Mouse (Mus musculus) kidney, postnatal 36 days (tissue): ENCODE data around the gene Wap.
"Not testable (repeated sequence)": the region's sequence is repeated elsewhere in the genome, so short reads cannot be mapped to it uniquely, and the experiment has no call there.

Experiments used
- DNase-seq, 2 experiments: peaks; one replicate each; pipeline ENCODE4 v3.0.0; 2021 to 2022; ENCODE audit warnings: mixed read lengths in 2 of 2

The Wap gene

GRCm38 (mm10) chr11:6638537-6638936, at the start of gene Wap:
TSS of gene Wap (minus strand) at chr11:6638637.
- DNase-seq: no peak

GRCm38 (mm10) chr11:6684741-6685140, 46.3 kb upstream of the Wap start:
- DNase-seq: no peak

- DNase-seq: peak; percentile 90 to 93
Measured at GRCm38 (mm10) chr11:6680397-6680818, 42.0 kb upstream of the Wap start.

GRCm38 (mm10) chr11:6679694-6680396, 41.4 kb upstream of the Wap start:
- peak; percentile 56 to 63 for DNase-seq

- DNase-seq: peak; percentile 57 to 73
Measured at GRCm38 (mm10) chr11:6677530-6677929, 39.1 kb upstream of the Wap start.

GRCm38 (mm10) chr11:6676641-6677040, 38.2 kb upstream of the Wap start:
- peak; percentile 40 to 73 for DNase-seq

GRCm38 (mm10) chr11:6675402-6675801, 37.0 kb upstream of the Wap start:
- DNase-seq: peak; percentile 60 to 82

GRCm38 (mm10) chr11:6674701-6675100, 36.3 kb upstream of the Wap start:
- DNase-seq: peak in 1 of 2 experiments; percentile 55

- DNase-seq: peak; percentile 70 to 78
Measured at GRCm38 (mm10) chr11:6670826-6671225, 32.4 kb upstream of the Wap start.

- no peak for DNase-seq
Measured at GRCm38 (mm10) chr11:6670044-6670443, 31.6 kb upstream of the Wap start.

- no peak for DNase-seq
Measured at GRCm38 (mm10) chr11:6669041-6669440, 30.6 kb upstream of the Wap start.

GRCm38 (mm10) chr11:6666634-6667033, 28.2 kb upstream of the Wap start:
- no peak for DNase-seq

- DNase-seq: peak; percentile 44 to 60
Measured at GRCm38 (mm10) chr11:6661206-6661605, 22.8 kb upstream of the Wap start.

GRCm38 (mm10) chr11:6658271-6658670, 19.8 kb upstream of the Wap start, which contains the start of gene Ramp3:
TSS of gene Ramp3 (plus strand) at chr11:6658521.
- peak; percentile 37 to 82 for DNase-seq

- peak; percentile 87 to 92 for DNase-seq
Measured at GRCm38 (mm10) chr11:6654903-6655302, 16.5 kb upstream of the Wap start.

GRCm38 (mm10) chr11:6652978-6653377, 14.5 kb upstream of the Wap start:
- not testable (repeated sequence) for DNase-seq

GRCm38 (mm10) chr11:6650519-6650918, 12.1 kb upstream of the Wap start:
- DNase-seq: no peak

GRCm38 (mm10) chr11:6647831-6648724, 9.6 kb upstream of the Wap start:
- no peak for DNase-seq

- DNase-seq: no peak
Measured at GRCm38 (mm10) chr11:6644566-6644965, 6.1 kb upstream of the Wap start.

GRCm38 (mm10) chr11:6639072-6639471, 635 bp upstream of the Wap start:
- no peak for DNase-seq

GRCm38 (mm10) chr11:6636150-6636549, 2.3 kb downstream of the Wap start:
- DNase-seq: no peak

- peak; percentile 11 to 46 for DNase-seq
Measured at GRCm38 (mm10) chr11:6629655-6630054, 8.8 kb downstream of the Wap start.

- peak; percentile 42 to 82 for DNase-seq
Measured at GRCm38 (mm10) chr11:6628568-6628967, 9.9 kb downstream of the Wap start.

GRCm38 (mm10) chr11:6627731-6628130, 10.7 kb downstream of the Wap start:
- no peak for DNase-seq
